Mouse (Mus musculus): ENCODE data around the gene Poln. TPM values are rescaled to one million over a fixed set of nuclear protein-coding genes. Genes with fewer than 3 reads are reported as not detected.

Gene Poln
- polyA plus RNA-seq, 1 experiment from 2014 or later = 0.48 TPM

GRCm38 (mm10) chr5:33996694-33997045 is 172.6 kb downstream of the Poln start:
- Histone ChIP-seq H3K9me3 (replicated peaks; ENCODE audit: control insufficient read depth, low read length) (no peaks in the 10 kb centered on the region), H3K4me2 (ENCODE audit: low read depth, low read length) (peak overlapping the region; percentile 64), H3K4me3 (ENCODE audit: low read depth, low read length) (peak overlapping the region; percentile 60), H3K4me1 (ENCODE audit: control insufficient read depth, low read depth, low read length) (no peaks in the 10 kb centered on the region; the same call in none of the 2 replicates), H3K9ac (ENCODE audit: low read depth, low read length) (no peak overlapping the region), H3K27me3 (ENCODE audit: control insufficient read depth, insufficient read depth, low read depth, low read length) (peaks cover 50% of the 10 kb centered on the region), H3K36me3 (ENCODE audit: control insufficient read depth, insufficient read depth) (no peaks in the 10 kb centered on the region), H3K27ac (ENCODE audit: low read length) (no peak overlapping the region)
- ATAC-seq (ENCODE audit: low read depth) = no peak
- under 1% methylated on average over 52 of the region's 55 CpGs for WGBS (ENCODE audit: insufficient replicate concordance)

- H3K36me3 ChIP-seq (ENCODE audit: control insufficient read depth, insufficient read depth) = no peaks in the 10 kb centered on the region
- no peak within 1 kb of the TSS for H3K9ac ChIP-seq (ENCODE audit: low read depth, low read length)
- H3K4me3 ChIP-seq (ENCODE audit: low read depth, low read length) = peak within 1 kb of the TSS; percentile 60
- H3K9me3 ChIP-seq (replicated peaks; ENCODE audit: control insufficient read depth, low read length) = no peaks in the 10 kb centered on the region
- H3K4me1 ChIP-seq (ENCODE audit: control insufficient read depth, low read depth, low read length) = no peaks in the 10 kb centered on the region; the same call in none of the 2 replicates
- ATAC-seq (ENCODE audit: low read depth) = 0 out of 2 replicates have a peak, but pooled peaks have one; percentile 35
- H3K27ac ChIP-seq (ENCODE audit: low read length) = no peak within 1 kb of the TSS; the same call in 1 of the 2 replicates
- peak within 1 kb of the TSS; percentile 64 for H3K4me2 ChIP-seq (ENCODE audit: low read depth, low read length)
- H3K27me3 ChIP-seq (ENCODE audit: control insufficient read depth, insufficient read depth, low read depth, low read length) = peaks cover 50% of the 10 kb centered on the region
- WGBS (ENCODE audit: insufficient replicate concordance) = under 1% methylated on average over 90 of the region's 90 CpGs
Measured at GRCm38 (mm10) chr5:33995843-33996693, 173.2 kb downstream of the Poln start, which contains the start of gene Nat8l. Gene Nat8l, plus strand, starts transcription at chr5:33995984.

- peaks cover 50% of the 10 kb centered on the region for H3K27me3 ChIP-seq (ENCODE audit: control insufficient read depth, insufficient read depth, low read depth, low read length)
- 34% methylated on average over 28 of the region's 28 CpGs for WGBS (ENCODE audit: insufficient replicate concordance)
Measured at GRCm38 (mm10) chr5:33994671-33995625, 174.3 kb downstream of the Poln start.

GRCm38 (mm10) chr5:33983309-33984121 is 185.7 kb downstream of the Poln start, which contains the start of gene Gm1673:
Gene Gm1673, plus strand, starts transcription at chr5:33983433.
- Histone ChIP-seq H3K9me3 (replicated peaks; ENCODE audit: control insufficient read depth, low read length) (no peaks in the 10 kb centered on the region), H3K9ac (ENCODE audit: low read depth, low read length) (no peak within 1 kb of the TSS), H3K4me1 (ENCODE audit: control insufficient read depth, low read depth, low read length) (no peaks in the 10 kb centered on the region; the same call in 1 of the 2 replicates), H3K36me3 (ENCODE audit: control insufficient read depth, insufficient read depth) (no peaks in the 10 kb centered on the region), H3K4me2 (ENCODE audit: low read depth, low read length) (peak within 1 kb of the TSS; percentile 62), H3K27me3 (ENCODE audit: control insufficient read depth, insufficient read depth, low read depth, low read length) (peaks cover 33% of the 10 kb centered on the region), H3K4me3 (ENCODE audit: low read depth, low read length) (peak within 1 kb of the TSS; percentile 59), H3K27ac (ENCODE audit: low read length) (no peak within 1 kb of the TSS)
- 1% methylated on average over 87 of the region's 88 CpGs for WGBS (ENCODE audit: insufficient replicate concordance)
- peak; percentile 39 for ATAC-seq (ENCODE audit: low read depth)

More at GRCm38 (mm10) chr5:33994671-33995625, 174.3 kb downstream of the Poln start:
- Histone ChIP-seq H3K9me3 (replicated peaks; ENCODE audit: control insufficient read depth, low read length) (no peaks in the 10 kb centered on the region), H3K4me3 (ENCODE audit: low read depth, low read length) (peak overlapping the region; percentile 60; the same call in 1 of the 2 replicates), H3K4me2 (ENCODE audit: low read depth, low read length) (peak overlapping the region; percentile 64; the same call in 1 of the 2 replicates), H3K36me3 (ENCODE audit: control insufficient read depth, insufficient read depth) (no peaks in the 10 kb centered on the region), H3K27ac (ENCODE audit: low read length) (no peak overlapping the region), H3K4me1 (ENCODE audit: control insufficient read depth, low read depth, low read length) (no peaks in the 10 kb centered on the region; the same call in none of the 2 replicates), H3K9ac (ENCODE audit: low read depth, low read length) (no peak overlapping the region)
- no peak for ATAC-seq (ENCODE audit: low read depth)

GRCm38 (mm10) chr5:33982731-33983259 is 186.5 kb downstream of the Poln start:
- Histone ChIP-seq H3K4me1 (ENCODE audit: control insufficient read depth, low read depth, low read length) (no peaks in the 10 kb centered on the region; the same call in 1 of the 2 replicates), H3K36me3 (ENCODE audit: control insufficient read depth, insufficient read depth) (no peaks in the 10 kb centered on the region), H3K27me3 (ENCODE audit: control insufficient read depth, insufficient read depth, low read depth, low read length) (peaks cover 33% of the 10 kb centered on the region), H3K4me2 (ENCODE audit: low read depth, low read length) (peak overlapping the region; percentile 62), H3K9me3 (replicated peaks; ENCODE audit: control insufficient read depth, low read length) (no peaks in the 10 kb centered on the region), H3K9ac (ENCODE audit: low read depth, low read length) (no peak overlapping the region), H3K4me3 (ENCODE audit: low read depth, low read length) (peak overlapping the region; percentile 59), H3K27ac (ENCODE audit: low read length) (no peak overlapping the region)
- 8% methylated on average over 26 of the region's 26 CpGs for WGBS (ENCODE audit: insufficient replicate concordance)
- ATAC-seq (ENCODE audit: low read depth) = no peak

- Histone ChIP-seq H3K4me2 (ENCODE audit: low read depth, low read length) (no peak overlapping the region), H3K4me1 (ENCODE audit: control insufficient read depth, low read depth, low read length) (no peaks in the 10 kb centered on the region), H3K9ac (ENCODE audit: low read depth, low read length) (no peak overlapping the region), H3K36me3 (ENCODE audit: control insufficient read depth, insufficient read depth) (no peaks in the 10 kb centered on the region), H3K27ac (ENCODE audit: low read length) (no peak overlapping the region), H3K4me3 (ENCODE audit: low read depth, low read length) (no peak overlapping the region), H3K9me3 (replicated peaks; ENCODE audit: control insufficient read depth, low read length) (no peaks in the 10 kb centered on the region), H3K27me3 (ENCODE audit: control insufficient read depth, insufficient read depth, low read depth, low read length) (no peaks in the 10 kb centered on the region)
- 23% methylated on average over 3 of the region's 3 CpGs for WGBS (ENCODE audit: insufficient replicate concordance)
- ATAC-seq (ENCODE audit: low read depth) = no peak
Measured at GRCm38 (mm10) chr5:33976267-33976666, 193.0 kb downstream of the Poln start.

GRCm38 (mm10) chr5:33974736-33975135 is 194.5 kb downstream of the Poln start:
- no peak overlapping the region for H3K27ac ChIP-seq (ENCODE audit: low read length)
- H3K9me3 ChIP-seq (replicated peaks; ENCODE audit: control insufficient read depth, low read length) = no peaks in the 10 kb centered on the region
- WGBS (ENCODE audit: insufficient replicate concordance) = 33% methylated on average over 2 of the region's 2 CpGs
- H3K9ac ChIP-seq (ENCODE audit: low read depth, low read length) = no peak overlapping the region
- ATAC-seq (ENCODE audit: low read depth) = no peak
- no peaks in the 10 kb centered on the region for H3K4me1 ChIP-seq (ENCODE audit: control insufficient read depth, low read depth, low read length)
- H3K27me3 ChIP-seq (ENCODE audit: control insufficient read depth, insufficient read depth, low read depth, low read length) = no peaks in the 10 kb centered on the region
- no peak overlapping the region for H3K4me3 ChIP-seq (ENCODE audit: low read depth, low read length)
- no peaks in the 10 kb centered on the region for H3K36me3 ChIP-seq (ENCODE audit: control insufficient read depth, insufficient read depth)
- H3K4me2 ChIP-seq (ENCODE audit: low read depth, low read length) = no peak overlapping the region

- no peak overlapping the region for H3K9ac ChIP-seq (ENCODE audit: low read depth, low read length)
- H3K27me3 ChIP-seq (ENCODE audit: control insufficient read depth, insufficient read depth, low read depth, low read length) = no peaks in the 10 kb centered on the region
- no peaks in the 10 kb centered on the region for H3K9me3 ChIP-seq (replicated peaks; ENCODE audit: control insufficient read depth, low read length)
- H3K36me3 ChIP-seq (ENCODE audit: control insufficient read depth, insufficient read depth) = no peaks in the 10 kb centered on the region
- no peak for ATAC-seq (ENCODE audit: low read depth)
- no peak overlapping the region for H3K27ac ChIP-seq (ENCODE audit: low read length)
- no peak overlapping the region for H3K4me2 ChIP-seq (ENCODE audit: low read depth, low read length)
- no peak overlapping the region for H3K4me3 ChIP-seq (ENCODE audit: low read depth, low read length)
- no peaks in the 10 kb centered on the region for H3K4me1 ChIP-seq (ENCODE audit: control insufficient read depth, low read depth, low read length)
- WGBS (ENCODE audit: insufficient replicate concordance) = 55% methylated on average over 4 of the region's 4 CpGs
Measured at GRCm38 (mm10) chr5:33959382-33959781, 209.9 kb downstream of the Poln start.
